Mouse (Mus musculus): ENCODE measurements around the gene Cdc20.

DNA sequence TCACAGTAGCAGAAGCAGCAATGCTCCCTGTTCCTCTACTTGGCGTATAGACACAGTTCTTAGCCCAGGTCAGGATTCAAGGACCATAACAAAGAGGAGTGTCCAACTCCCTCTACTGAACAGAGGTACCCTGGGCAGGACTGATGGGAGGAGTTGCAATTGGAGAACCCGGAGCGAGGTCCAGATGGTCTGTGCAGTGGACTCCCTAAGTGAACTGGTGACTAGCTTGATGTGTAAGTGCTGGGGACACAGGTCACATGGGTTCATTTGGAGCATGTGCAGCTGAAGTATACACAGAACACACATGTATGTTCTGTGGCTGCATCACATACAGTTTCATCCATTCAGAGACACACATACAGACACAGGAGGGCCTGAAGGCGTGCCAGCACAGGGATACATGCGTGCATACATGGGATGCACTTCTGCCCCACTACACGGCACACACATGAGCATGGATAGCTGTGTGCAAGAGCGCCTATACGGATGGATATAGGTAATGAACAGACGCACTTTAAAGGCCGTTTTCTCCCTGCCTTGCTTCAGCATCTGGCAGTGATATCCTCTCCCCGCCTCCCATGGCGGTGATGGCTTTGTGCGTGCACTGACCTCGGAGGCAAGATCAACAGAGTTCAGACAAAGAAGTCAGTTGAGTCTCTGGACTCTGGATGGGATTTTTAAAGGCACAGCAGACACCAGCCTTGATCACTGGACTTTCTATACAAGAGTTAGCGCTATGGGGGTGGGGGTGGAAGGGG, 39.8 kb upstream of the Cdc20 start:
- no peak for TF ChIP-seq CTCF (IDR thresholded peaks at IDR 0.05; ENCODE audit: low read depth)
- no peak for TF ChIP-seq EP300 (IDR thresholded peaks at IDR 0.05; ENCODE audit: low read depth)
